Mouse (Mus musculus): Measurements from ENCODE around the gene Fcrlb. TPM values are rescaled to one million over a fixed set of nuclear protein-coding genes. Genes with fewer than 3 reads are reported as not detected.
"Not testable (repeated sequence)": the region's sequence is repeated elsewhere in the genome, so short reads cannot be mapped to it uniquely, and the experiment has no call there.

Fcrlb gene
- polyA plus RNA-seq (2016; fragmentation: Nextera tagmentation; extraction: Ambion mirVana) = not detected in 2 replicates

DNA sequence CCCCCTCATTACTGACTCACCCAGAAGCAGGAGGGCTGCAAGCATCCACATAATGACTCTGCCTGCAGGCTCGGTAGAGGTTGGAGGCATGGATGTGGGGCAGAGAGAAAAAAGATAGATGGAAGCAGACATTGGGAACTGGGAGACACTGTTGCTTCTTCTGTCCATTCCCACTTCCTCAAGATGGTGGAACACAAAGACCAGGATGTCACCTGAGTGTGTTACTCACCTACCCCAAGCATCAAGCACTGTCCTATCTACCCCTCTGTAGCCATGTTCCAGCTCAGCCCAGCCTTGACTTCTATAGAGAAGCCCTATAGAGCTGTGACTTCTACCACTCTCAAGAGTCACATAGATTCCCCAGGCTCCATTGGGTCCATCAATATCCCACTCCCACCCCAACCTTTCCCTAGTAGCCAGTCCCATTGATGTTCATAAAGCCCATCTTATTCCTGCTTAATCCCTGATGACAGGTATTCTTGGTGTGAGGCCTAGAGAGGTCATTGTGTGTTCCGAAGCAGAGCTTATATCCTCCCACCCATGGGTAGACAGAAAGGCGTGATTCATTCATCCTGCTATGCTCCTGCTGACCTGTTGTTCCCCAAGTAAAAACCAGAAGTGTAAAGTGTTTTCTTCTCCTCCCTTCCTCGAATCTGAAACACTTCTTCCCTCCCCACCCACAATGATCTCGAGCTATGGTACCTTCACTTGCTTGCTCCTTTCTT is at the start of gene Fcrlb:
Gene Fcrlb, minus strand, starts transcription at position 51 of the 725 bp plus-strand sequence.
- Histone ChIP-seq H3K9me3 (no peaks in the 10 kb centered on the region), H3K27me3 (peaks cover 27% of the 10 kb centered on the region), H3K36me3 (no peaks in the 10 kb centered on the region), H3K27ac (no peak within 1 kb of the TSS), H3K4me2 (no peak within 1 kb of the TSS), H3K4me1 (replicated peaks) (peaks cover 6% of the 10 kb centered on the region), H3K9ac (replicated peaks) (no peak within 1 kb of the TSS), H3K4me3 (replicated peaks) (no peak within 1 kb of the TSS)
- no peak for ATAC-seq (ENCODE audit: insufficient number of reproducible peaks, insufficient read depth, low FRiP score, low TSS enrichment, low read depth)
- 73% methylated on average over 5 of the region's 5 CpGs for WGBS

DNA sequence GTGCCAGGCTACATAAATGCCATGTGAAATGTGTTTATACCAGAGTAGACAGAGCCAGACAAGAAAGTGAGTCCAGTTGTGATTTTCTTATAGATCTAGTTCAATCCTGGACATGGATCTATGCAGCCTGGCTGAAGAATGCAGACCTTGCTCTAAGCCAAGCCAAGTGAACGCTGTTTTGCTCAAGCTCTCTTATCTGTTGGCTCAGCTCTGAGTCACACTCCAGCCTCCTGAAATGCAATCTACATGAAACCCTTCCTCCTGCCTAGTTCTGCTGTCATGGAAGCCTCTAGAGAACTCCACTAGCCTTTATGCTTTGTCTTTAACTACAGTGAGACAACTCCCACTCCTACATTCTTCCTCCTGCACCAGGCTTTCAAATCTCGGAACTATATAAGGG is 49.6 kb upstream of the Fcrlb start:
- Histone ChIP-seq H3K36me3 (no peaks in the 10 kb centered on the region), H3K9me3 (no peaks in the 10 kb centered on the region), H3K4me2 (no peak overlapping the region), H3K9ac (replicated peaks) (no peak overlapping the region), H3K27ac (no peak overlapping the region), H3K4me1 (replicated peaks) (no peaks in the 10 kb centered on the region), H3K27me3 (no peaks in the 10 kb centered on the region), H3K4me3 (replicated peaks) (no peak overlapping the region)
- 77% methylated on average over 2 of the region's 2 CpGs for WGBS
- ATAC-seq (ENCODE audit: insufficient number of reproducible peaks, insufficient read depth, low FRiP score, low TSS enrichment, low read depth) = no peak

DNA sequence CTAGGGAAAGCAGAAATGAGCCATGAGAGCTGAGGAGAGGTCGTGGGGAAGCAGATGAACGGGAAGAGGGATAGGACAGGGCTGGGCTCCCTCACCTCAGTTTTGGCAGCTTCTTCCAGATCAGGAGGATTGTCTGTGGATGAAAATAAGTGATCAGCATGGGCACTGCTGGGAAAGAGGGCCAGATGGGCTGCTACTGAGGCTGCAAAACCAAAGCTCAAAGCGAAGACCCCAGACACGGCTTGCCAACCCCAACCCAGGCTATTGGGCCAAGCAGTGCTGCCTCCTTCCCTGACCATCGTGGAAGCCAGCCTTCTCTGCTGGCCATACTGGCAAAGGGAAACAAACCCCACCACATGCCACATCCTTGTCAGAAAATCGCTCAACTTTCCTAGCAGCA is 48.4 kb upstream of the Fcrlb start:
- Histone ChIP-seq H3K36me3 (no peaks in the 10 kb centered on the region), H3K4me3 (replicated peaks) (no peak overlapping the region), H3K27ac (no peak overlapping the region), H3K27me3 (no peaks in the 10 kb centered on the region), H3K4me2 (no peak overlapping the region), H3K9ac (replicated peaks) (no peak overlapping the region), H3K9me3 (no peaks in the 10 kb centered on the region), H3K4me1 (replicated peaks) (no peaks in the 10 kb centered on the region)
- WGBS = 77% methylated on average over 6 of the region's 6 CpGs
- no peak for ATAC-seq (ENCODE audit: insufficient number of reproducible peaks, insufficient read depth, low FRiP score, low TSS enrichment, low read depth)

DNA sequence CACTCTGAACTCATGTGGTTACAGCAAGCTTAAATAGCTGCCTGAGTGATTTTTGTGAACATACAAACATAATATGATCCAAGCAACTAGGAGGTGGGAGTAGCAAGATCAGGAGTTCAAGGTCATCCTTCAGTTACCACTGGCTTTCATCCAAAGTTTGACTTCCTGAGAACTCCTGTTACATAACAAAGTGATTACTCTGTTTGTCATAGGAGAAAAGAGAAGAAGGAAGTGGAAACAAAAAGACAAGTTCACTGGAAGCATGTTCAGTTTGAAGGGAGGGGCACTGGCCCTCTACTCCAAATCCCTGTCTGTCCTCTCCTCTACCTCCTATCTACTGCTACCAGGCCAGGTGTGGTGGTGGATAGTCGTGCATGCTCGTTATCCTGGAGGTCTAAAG is 47.0 kb upstream of the Fcrlb start:
- Histone ChIP-seq H3K27me3 (no peaks in the 10 kb centered on the region), H3K27ac (no peak overlapping the region), H3K4me3 (replicated peaks) (no peak overlapping the region), H3K36me3 (no peaks in the 10 kb centered on the region), H3K9me3 (no peaks in the 10 kb centered on the region), H3K4me2 (no peak overlapping the region), H3K9ac (replicated peaks) (no peak overlapping the region), H3K4me1 (replicated peaks) (no peaks in the 10 kb centered on the region)
- ATAC-seq (ENCODE audit: insufficient number of reproducible peaks, insufficient read depth, low FRiP score, low TSS enrichment, low read depth) = no peak
- WGBS = 70% methylated on average over 2 of the region's 2 CpGs

DNA sequence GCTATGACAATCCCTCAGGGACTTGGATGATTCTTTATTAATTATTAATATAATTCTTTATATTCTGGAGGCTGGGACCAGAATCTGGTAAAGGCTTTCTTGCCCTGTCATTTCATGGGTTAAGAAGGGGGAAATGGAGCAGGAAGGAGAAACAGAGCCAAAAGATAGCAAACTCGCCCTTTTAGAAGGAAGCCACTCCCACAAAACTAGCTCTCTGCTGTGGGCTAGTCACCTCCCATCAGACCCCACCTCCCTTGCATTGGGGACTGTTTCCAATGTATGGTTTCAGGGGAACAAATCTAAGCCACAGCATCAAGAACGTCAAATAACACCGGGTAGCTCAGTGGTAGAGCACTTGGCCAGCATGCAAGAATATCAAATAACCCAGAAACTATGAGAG is 45.5 kb upstream of the Fcrlb start:
- Histone ChIP-seq H3K27me3 (no peaks in the 10 kb centered on the region), H3K9me3 (no peaks in the 10 kb centered on the region), H3K4me1 (replicated peaks) (no peaks in the 10 kb centered on the region), H3K9ac (replicated peaks) (no peak overlapping the region), H3K4me3 (replicated peaks) (no peak overlapping the region), H3K27ac (no peak overlapping the region), H3K36me3 (no peaks in the 10 kb centered on the region), H3K4me2 (no peak overlapping the region)
- no peak for ATAC-seq (ENCODE audit: insufficient number of reproducible peaks, insufficient read depth, low FRiP score, low TSS enrichment, low read depth)
- whole genome bisulfite sequencing = 68% methylated on average over 3 of the region's 3 CpGs

DNA sequence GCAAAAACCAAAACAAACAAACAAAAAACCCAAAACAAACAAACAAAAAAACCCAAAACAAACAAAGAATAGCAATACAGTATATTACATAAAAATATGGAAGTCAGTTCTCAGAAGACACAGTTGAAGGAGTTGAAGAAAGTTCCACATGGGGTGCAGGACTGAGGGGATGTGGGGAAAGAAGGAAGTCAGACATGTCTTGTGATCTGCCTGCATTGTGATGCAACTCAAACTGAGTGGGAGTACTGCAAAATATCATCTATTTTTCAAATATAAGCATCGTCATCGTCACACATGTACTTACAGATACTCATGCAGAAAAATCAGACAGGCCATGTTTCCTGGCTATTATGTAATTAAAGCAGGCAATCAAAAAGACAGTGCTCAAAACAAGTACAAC is 40.5 kb upstream of the Fcrlb start:
- H3K4me1 ChIP-seq (replicated peaks) = no peaks in the 10 kb centered on the region
- no peak for ATAC-seq (ENCODE audit: insufficient number of reproducible peaks, insufficient read depth, low FRiP score, low TSS enrichment, low read depth)
- WGBS = 97% methylated on average over 2 of the region's 2 CpGs

DNA sequence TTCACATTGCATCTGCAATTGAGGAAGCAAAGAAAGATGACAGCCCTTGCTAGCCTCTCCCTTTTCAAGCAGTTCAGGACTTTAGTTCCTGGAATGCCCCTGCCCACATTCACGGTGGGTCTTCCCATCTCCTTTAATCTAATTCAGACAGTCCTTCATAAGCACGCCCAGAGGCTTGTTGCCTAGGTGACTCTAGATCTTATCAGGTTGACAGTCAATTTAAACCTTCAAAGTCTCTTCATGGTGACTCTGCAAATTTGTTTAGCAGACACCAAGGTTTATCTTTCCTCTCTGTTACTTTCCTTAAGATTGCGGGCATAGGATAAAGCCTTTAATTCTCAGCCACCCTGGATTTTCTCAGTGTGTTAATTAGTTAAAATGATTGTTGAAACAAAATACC is 38.0 kb upstream of the Fcrlb start:
- Histone ChIP-seq H3K9me3 (peaks cover 4% of the 10 kb centered on the region; the same call in 1 of the 2 replicates), H3K27me3 (no peaks in the 10 kb centered on the region), H3K27ac (no peak overlapping the region), H3K4me3 (replicated peaks) (no peak overlapping the region), H3K4me2 (no peak overlapping the region), H3K36me3 (no peaks in the 10 kb centered on the region), H3K4me1 (replicated peaks) (no peaks in the 10 kb centered on the region), H3K9ac (replicated peaks) (no peak overlapping the region)
- 32% methylated on average over 3 of the region's 3 CpGs for WGBS
- ATAC-seq (ENCODE audit: insufficient number of reproducible peaks, insufficient read depth, low FRiP score, low TSS enrichment, low read depth) = no peak

More for the DNA sequence above, 40.5 kb upstream of the Fcrlb start:
- Histone ChIP-seq H3K4me3 (replicated peaks) (no peak overlapping the region), H3K27ac (no peak overlapping the region), H3K9ac (replicated peaks) (no peak overlapping the region), H3K9me3 (no peaks in the 10 kb centered on the region), H3K36me3 (no peaks in the 10 kb centered on the region), H3K27me3 (no peaks in the 10 kb centered on the region), H3K4me2 (no peak overlapping the region)

DNA sequence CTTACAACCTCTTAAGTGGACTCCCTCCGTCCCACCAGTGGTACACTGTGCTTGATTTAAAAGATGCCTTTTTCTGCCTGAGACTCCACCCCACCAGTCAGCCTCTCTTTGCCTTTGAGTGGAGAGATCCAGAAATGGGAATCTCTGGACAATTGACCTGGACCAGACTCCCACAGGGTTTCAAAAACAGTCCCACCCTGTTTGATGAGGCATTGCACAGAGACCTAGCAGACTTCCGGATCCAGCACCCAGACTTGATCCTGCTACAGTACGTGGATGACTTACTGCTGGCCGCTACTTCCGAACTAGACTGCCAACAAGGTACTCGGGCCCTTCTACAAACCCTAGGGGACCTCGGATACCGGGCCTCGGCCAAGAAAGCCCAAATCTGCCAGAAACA is 32.2 kb upstream of the Fcrlb start:
- not testable (repeated sequence) for H3K27ac ChIP-seq; H3K9ac ChIP-seq (replicated peaks); ATAC-seq (ENCODE audit: insufficient number of reproducible peaks, insufficient read depth, low FRiP score, low TSS enrichment, low read depth); H3K4me1 ChIP-seq (replicated peaks); H3K27me3 ChIP-seq; H3K4me3 ChIP-seq (replicated peaks); H3K36me3 ChIP-seq; H3K4me2 ChIP-seq
- peaks cover 19% of the 10 kb centered on the region for H3K9me3 ChIP-seq
- WGBS = 96% methylated on average over 9 of the region's 9 CpGs

DNA sequence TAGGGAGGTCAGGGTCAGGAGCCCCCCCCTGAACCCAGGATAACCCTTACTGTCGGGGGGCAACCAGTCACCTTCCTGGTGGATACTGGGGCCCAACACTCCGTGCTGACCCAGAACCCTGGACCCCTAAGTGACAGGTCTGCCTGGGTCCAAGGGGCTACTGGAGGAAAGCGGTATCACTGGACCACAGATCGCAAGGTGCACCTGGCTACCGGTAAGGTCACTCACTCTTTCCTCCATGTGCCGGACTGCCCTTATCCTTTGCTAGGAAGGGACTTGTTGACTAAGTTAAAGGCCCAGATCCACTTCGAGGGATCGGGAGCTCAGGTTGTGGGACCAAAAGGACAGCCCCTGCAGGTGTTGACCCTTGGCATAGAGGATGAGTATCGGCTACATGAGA is 31.4 kb upstream of the Fcrlb start:
- H3K36me3 ChIP-seq; H3K27ac ChIP-seq; H3K4me3 ChIP-seq (replicated peaks); ATAC-seq (ENCODE audit: insufficient number of reproducible peaks, insufficient read depth, low FRiP score, low TSS enrichment, low read depth); H3K27me3 ChIP-seq; H3K9ac ChIP-seq (replicated peaks); H3K4me2 ChIP-seq; H3K4me1 ChIP-seq (replicated peaks): not testable (repeated sequence)
- peaks cover 19% of the 10 kb centered on the region for H3K9me3 ChIP-seq
- 95% methylated on average over 9 of the region's 9 CpGs for WGBS

DNA sequence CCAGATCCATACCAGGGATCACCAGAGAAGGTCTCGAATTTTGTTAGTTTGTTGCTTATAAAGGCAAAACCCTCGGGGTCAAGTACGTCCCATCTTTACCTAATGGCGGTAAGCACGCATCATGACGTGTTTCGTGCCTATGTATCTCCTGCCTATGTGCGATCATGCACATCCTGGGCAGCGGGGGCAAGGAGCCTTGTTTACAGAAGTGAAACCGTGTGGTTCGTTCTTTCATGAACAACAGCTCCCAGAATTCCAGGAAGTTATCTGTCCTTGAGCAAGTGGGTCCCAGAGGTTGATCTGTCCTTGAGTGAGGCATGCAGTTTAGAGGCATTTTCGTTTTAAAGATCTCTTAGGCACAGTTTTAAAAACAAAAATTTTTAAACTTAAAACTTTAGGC is 26.5 kb upstream of the Fcrlb start:
- Histone ChIP-seq H3K4me1 (replicated peaks) (no peaks in the 10 kb centered on the region), H3K27ac (no peak overlapping the region), H3K9ac (replicated peaks) (no peak overlapping the region), H3K4me2 (no peak overlapping the region), H3K4me3 (replicated peaks) (no peak overlapping the region), H3K36me3 (no peaks in the 10 kb centered on the region), H3K9me3 (peaks cover 13% of the 10 kb centered on the region), H3K27me3 (no peaks in the 10 kb centered on the region)
- ATAC-seq (ENCODE audit: insufficient number of reproducible peaks, insufficient read depth, low FRiP score, low TSS enrichment, low read depth) = no peak
- WGBS = 91% methylated on average over 12 of the region's 12 CpGs

DNA sequence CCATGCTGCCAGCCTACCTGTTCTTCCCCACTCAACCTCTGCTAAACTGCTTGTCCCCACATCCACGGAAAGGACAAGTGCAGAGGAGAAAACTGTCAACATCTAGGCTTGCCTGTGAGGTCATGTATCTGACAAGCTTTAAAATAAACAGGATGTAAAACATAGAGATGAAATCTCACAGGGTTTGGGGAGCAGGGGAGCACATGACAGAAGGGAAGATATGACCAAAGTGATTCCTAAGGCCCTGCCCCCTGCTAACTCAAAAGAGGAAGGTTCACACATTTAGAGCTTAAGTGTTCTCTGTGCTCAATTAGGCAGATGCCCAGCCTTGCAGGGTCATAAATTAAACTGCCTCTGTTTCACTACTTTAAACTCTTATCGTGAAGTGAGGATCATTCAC is 21.6 kb upstream of the Fcrlb start:
- WGBS = 44% methylated on average over 2 of the region's 2 CpGs
- H3K4me3 ChIP-seq (replicated peaks) = no peak overlapping the region

DNA sequence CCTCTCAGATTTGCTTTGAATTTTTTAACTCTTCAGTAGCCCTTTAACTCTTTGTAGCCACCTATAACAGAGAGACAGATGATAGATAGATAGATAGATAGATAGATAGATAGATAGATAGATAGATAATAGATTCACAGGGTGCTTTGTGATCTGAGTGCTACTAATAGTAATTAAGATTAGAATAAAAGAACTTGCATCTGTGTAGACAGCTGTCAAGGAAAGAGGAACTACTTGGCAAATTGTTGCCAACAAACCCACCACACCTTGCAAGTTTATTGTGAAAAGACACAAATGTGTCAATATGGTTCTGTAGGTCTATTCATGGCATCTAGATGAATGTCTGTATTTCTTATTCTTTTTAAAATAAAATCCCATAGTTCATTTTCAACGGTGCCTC is 21.2 kb upstream of the Fcrlb start:
- no peaks in the 10 kb centered on the region for H3K9me3 ChIP-seq
- no peak for ATAC-seq (ENCODE audit: insufficient number of reproducible peaks, insufficient read depth, low FRiP score, low TSS enrichment, low read depth)
- no peaks in the 10 kb centered on the region for H3K36me3 ChIP-seq
- no peaks in the 10 kb centered on the region for H3K4me1 ChIP-seq (replicated peaks)
- H3K9ac ChIP-seq (replicated peaks) = no peak overlapping the region
- 86% methylated on average over 1 of the region's 1 CpGs for WGBS
- no peaks in the 10 kb centered on the region for H3K27me3 ChIP-seq
- no peak overlapping the region for H3K4me3 ChIP-seq (replicated peaks)
- H3K4me2 ChIP-seq = no peak overlapping the region
- H3K27ac ChIP-seq = no peak overlapping the region

More for the DNA sequence above, 21.6 kb upstream of the Fcrlb start:
- Histone ChIP-seq H3K36me3 (no peaks in the 10 kb centered on the region), H3K27me3 (no peaks in the 10 kb centered on the region), H3K27ac (no peak overlapping the region), H3K4me2 (no peak overlapping the region), H3K9me3 (no peaks in the 10 kb centered on the region), H3K9ac (replicated peaks) (no peak overlapping the region), H3K4me1 (replicated peaks) (no peaks in the 10 kb centered on the region)
- no peak for ATAC-seq (ENCODE audit: insufficient number of reproducible peaks, insufficient read depth, low FRiP score, low TSS enrichment, low read depth)

Data from limb, embryonic 12.5 days (tissue).